Comparison of ENCODE assay signal across 8 mouse cellular contexts in genomic region chr1:161249442-161249841, GRCm38 (mm10). TPM values are rescaled to one million over a fixed set of nuclear protein-coding genes. Genes with fewer than 3 reads are reported as not detected.
DNase-seq lines count a peak whose midpoint lies in the region; ATAC-seq lines count a peak whose summit lies in the region.

No protein-coding gene starts in this region.

- no peaks in the 10 kb centered on the region for H3K27me3 ChIP-seq in megakaryocyte, embryonic 14.5 days (replicated peaks)
- H3K27me3 ChIP-seq in heart, embryonic 14.5 days (ENCODE audit: control insufficient read depth, insufficient read depth, low read length) = no peaks in the 10 kb centered on the region; the same call in 1 of the 2 replicates
- H3K27me3 ChIP-seq in limb, embryonic 10.5 days (ENCODE audit: low read depth, poor library complexity, severe bottlenecking) = no peaks in the 10 kb centered on the region
- H3K27me3 ChIP-seq in neural tube, embryonic 11.5 days (ENCODE audit: control insufficient read depth, insufficient read depth, low read length) = no peaks in the 10 kb centered on the region

- no peak for ATAC-seq in megakaryocyte, adult 5-6 weeks (ENCODE audit: poor library complexity, severe bottlenecking)
- no peak for ATAC-seq in heart, embryonic 14.5 days (ENCODE audit: insufficient number of reproducible peaks, insufficient read depth, low FRiP score, low read depth)
- no peak for ATAC-seq in neural tube, embryonic 11.5 days (ENCODE audit: insufficient read depth, low FRiP score, low TSS enrichment)
- no peak for ATAC-seq in erythroid progenitor cell, adult 5-6 weeks (replicated peaks; ENCODE audit: low FRiP score, poor library complexity, severe bottlenecking)

- peak overlapping the region; percentile 75 for H3K4me2 ChIP-seq in heart, embryonic 14.5 days (ENCODE audit: low read length)
- H3K4me2 ChIP-seq in neural tube, embryonic 11.5 days (ENCODE audit: low read depth) = peak overlapping the region; percentile 90

- H3K9ac ChIP-seq in heart, embryonic 14.5 days (ENCODE audit: low read length) = peak overlapping the region; percentile 93
- peak overlapping the region; percentile 89 for H3K9ac ChIP-seq in neural tube, embryonic 11.5 days (ENCODE audit: low read length)

- peaks cover 50% of the 10 kb centered on the region for H3K36me3 ChIP-seq in megakaryocyte, embryonic 14.5 days (replicated peaks; ENCODE audit: low read length)
- H3K36me3 ChIP-seq in heart, embryonic 14.5 days (ENCODE audit: control insufficient read depth, insufficient read depth, low read length) = peaks cover 28% of the 10 kb centered on the region
- H3K36me3 ChIP-seq in limb, embryonic 10.5 days = peaks cover 38% of the 10 kb centered on the region
- no peaks in the 10 kb centered on the region for H3K36me3 ChIP-seq in neural tube, embryonic 11.5 days (ENCODE audit: control insufficient read depth, insufficient read depth, low read length)

- H3K9me3 ChIP-seq in megakaryocyte, embryonic 14.5 days = no peaks in the 10 kb centered on the region
- H3K9me3 ChIP-seq in heart, embryonic 14.5 days (ENCODE audit: control insufficient read depth, low read length) = no peaks in the 10 kb centered on the region
- H3K9me3 ChIP-seq in limb, embryonic 10.5 days (replicated peaks) = no peaks in the 10 kb centered on the region
- H3K9me3 ChIP-seq in neural tube, embryonic 11.5 days (ENCODE audit: control insufficient read depth, low read length) = no peaks in the 10 kb centered on the region

- peaks cover 78% of the 10 kb centered on the region for H3K4me1 ChIP-seq in megakaryocyte, embryonic 14.5 days
- peaks cover 10 to 35% of the 10 kb centered on the region in 2 experiments for H3K4me1 ChIP-seq in heart, embryonic 14.5 days (ENCODE audit: control insufficient read depth in 2 of 2, insufficient read depth in 2 of 2, low read length in 2 of 2)
- H3K4me1 ChIP-seq in limb, embryonic 10.5 days = peaks cover 33% of the 10 kb centered on the region
- H3K4me1 ChIP-seq in neural tube, embryonic 11.5 days (ENCODE audit: control insufficient read depth, insufficient read depth, low read length) = peaks cover 10% of the 10 kb centered on the region

- peak overlapping the region; percentile 99 for H3K4me3 ChIP-seq in megakaryocyte, embryonic 14.5 days (replicated peaks)
- peak overlapping the region; percentile 61 to 83 for H3K4me3 ChIP-seq in heart, embryonic 14.5 days (ENCODE audit: control insufficient read depth in 1 of 2, insufficient read depth in 1 of 2, low read depth in 1 of 2, low read length in 2 of 2)
- H3K4me3 ChIP-seq in limb, embryonic 10.5 days = peak overlapping the region; percentile 75
- peak overlapping the region; percentile 84 for H3K4me3 ChIP-seq in neural tube, embryonic 11.5 days (ENCODE audit: low read depth, low read length)

- 13% methylated on average over 6 of the region's 6 CpGs for WGBS in heart, embryonic 14.5 days
- 55% methylated on average over 6 of the region's 6 CpGs for WGBS in limb, embryonic 10.5 days
- 58% methylated on average over 6 of the region's 6 CpGs for WGBS in neural tube, embryonic 11.5 days

- H3K27ac ChIP-seq in heart, embryonic 14.5 days (replicated peaks in 1 of 2; ENCODE audit: control insufficient read depth in 1 of 2, insufficient read depth in 1 of 2, low read depth in 2 of 2, low read length in 2 of 2) = peak overlapping the region; percentile 56 to 87; a peak in 3 of 4 replicates
- peak overlapping the region; percentile 93 for H3K27ac ChIP-seq in limb, embryonic 10.5 days
- H3K27ac ChIP-seq in neural tube, embryonic 11.5 days (ENCODE audit: low read depth, low read length) = no peak overlapping the region

- DNase-seq in limb, embryonic 10.5 days (ENCODE audit: low spot score) = no peak
- peak; percentile 34 for DNase-seq in neural tube, embryonic 11.5 days (ENCODE audit: low spot score)
- DNase-seq in adrenal gland, postnatal 25 days = no peak
- DNase-seq in frontal cortex, postnatal 14 days (ENCODE audit: low spot score in 2 of 2) = no peak

RNA-seq across cellular contexts. Expression of gene Prdx6, which starts 1.6 kb away (rescaled TPM):
- polyA plus RNA-seq in megakaryocyte, embryonic 14.5 days (2012; ENCODE audit: insufficient read depth, low replicate concordance) = 22.2 and 25.0 TPM in 2 replicates
- total RNA-seq in megakaryocyte, adult 5-6 weeks (2015) = 161 and 201 TPM in 2 replicates
- 213 and 226 TPM in 2 replicates for total RNA-seq in megakaryocyte, adult 5-6 weeks (2017)
- 383 and 410 TPM in 2 replicates for polyA plus RNA-seq in heart, embryonic 14.5 days (2014; fragmentation: Nextera tagmentation; extraction: Ambion mirVana)
- polyA plus RNA-seq in limb, embryonic 10.5 days (2016; fragmentation: Nextera tagmentation; extraction: Ambion mirVana) = 799 and 1,001 TPM in 2 replicates
- polyA plus RNA-seq in neural tube, embryonic 11.5 days (2014; fragmentation: Nextera tagmentation; extraction: Ambion mirVana) = 457 and 477 TPM in 2 replicates
- 485 and 567 TPM in 2 replicates for total RNA-seq in adrenal gland, postnatal 25 days (2021)
- 50.3 and 52.6 TPM in 2 replicates for total RNA-seq in erythroid progenitor cell, adult 5-6 weeks (2015; ENCODE audit: low replicate concordance)
- 44.5 and 48.9 TPM in 2 replicates for total RNA-seq in erythroid progenitor cell, adult 5-6 weeks (2017; ENCODE audit: low replicate concordance)

Comparison
In these comparisons a context has a peak if more than half of its experiments do, and no peak if none do; other contexts are left out.
1. RNA of gene Prdx6, which starts 1.6 kb away (polyA plus RNA-seq): 799 to 1,001 TPM in limb, embryonic 10.5 days, 457 to 477 TPM in neural tube, embryonic 11.5 days and 383 to 410 TPM in heart, embryonic 14.5 days; 22.2 to 25.0 TPM in megakaryocyte, embryonic 14.5 days; every median in the first group is over 10 times any median in the second.
2. Peak in every context shown above with its lines, with median percentiles within 50 percentile points of each other: H3K4me3 ChIP-seq.